Mouse (Mus musculus): ENCODE measurements around the gene Yap1. TPM values are rescaled to one million over a fixed set of nuclear protein-coding genes. Genes with fewer than 3 reads are reported as not detected.

Yap1 gene
- polyA plus RNA-seq (2021; fragmentation: Nextera tagmentation), result 2.7 and 3.1 TPM in 2 replicates
- long read RNA-seq, experiment 1, partial matches to known transcripts, result 1 of 9 reads
- long read RNA-seq, experiment 1, other reads (novel, unspliced or antisense), result 8 of 9 reads
- long read RNA-seq, experiment 2, full-length matches to known transcripts, result 2 of 7 reads
- long read RNA-seq, experiment 2, partial matches to known transcripts, result 2 of 7 reads
- long read RNA-seq, experiment 2, other reads (novel, unspliced or antisense), result 3 of 7 reads

DNA sequence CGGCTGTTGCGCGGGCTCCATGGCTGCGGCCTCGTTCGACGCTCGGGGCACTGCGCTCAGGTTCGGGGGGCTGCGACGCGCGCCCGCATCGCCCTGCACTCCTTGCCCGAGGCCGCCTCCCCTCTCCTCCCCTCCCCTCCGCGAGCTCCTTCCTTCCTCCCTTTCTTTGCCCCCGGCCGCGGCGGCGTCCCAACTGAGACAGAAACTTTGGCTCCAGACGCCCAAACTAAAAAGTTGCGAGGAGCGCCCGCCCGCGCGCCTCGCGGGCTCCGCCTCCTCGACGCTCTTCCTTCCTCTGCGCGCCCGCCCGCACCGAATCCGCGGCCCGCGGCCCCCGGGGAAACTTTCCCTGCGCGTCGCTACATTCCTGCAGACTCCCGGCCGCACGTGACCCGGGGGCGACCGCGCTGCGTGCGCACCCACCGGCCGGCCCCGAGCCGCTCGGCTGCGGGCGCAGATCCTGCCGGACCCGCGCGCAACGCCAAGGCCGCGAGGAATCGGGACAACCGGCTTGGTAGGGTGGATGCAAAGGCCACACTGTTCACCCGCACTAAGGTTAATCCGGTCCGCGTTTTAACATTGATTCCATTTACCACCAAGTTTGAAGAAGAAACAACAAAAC lies at the start of gene Yap1:
Gene Yap1, minus strand, starts transcription at position 227 of the 622 bp plus-strand sequence.

DNA sequence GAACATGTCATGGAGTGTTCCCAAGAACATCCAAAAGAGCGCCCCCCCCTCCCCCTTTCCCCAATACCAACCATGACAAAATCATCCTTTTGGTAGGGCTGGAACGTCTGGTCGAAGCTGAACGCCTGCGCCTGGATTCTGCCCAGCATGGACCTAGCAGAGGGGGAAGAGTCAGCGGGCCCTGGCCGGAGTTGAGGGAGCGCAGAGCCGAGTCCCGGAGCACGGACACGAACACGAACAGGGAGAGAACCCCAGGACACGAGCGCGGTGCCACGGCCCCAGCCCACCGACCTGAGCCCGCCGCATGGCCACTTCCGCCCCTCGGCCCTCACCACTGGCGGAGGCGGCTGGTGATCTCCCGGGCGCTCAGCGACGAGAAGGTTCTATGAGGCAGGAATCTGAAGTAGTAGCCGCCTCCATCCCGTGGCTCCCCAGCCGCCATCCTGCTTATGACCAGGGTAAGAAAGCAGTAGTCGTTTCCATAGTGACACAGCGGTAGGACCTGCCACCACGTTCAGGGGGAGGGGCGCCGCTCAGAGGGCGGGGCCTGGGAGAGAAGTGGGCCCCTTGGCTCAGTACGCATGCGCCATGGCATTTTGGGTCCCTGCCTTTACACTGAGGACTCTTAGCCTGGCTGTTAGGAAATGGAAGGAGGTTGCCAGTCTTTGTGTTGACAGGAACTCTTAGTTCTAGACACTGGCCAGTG lies 38.1 kb upstream of the Yap1 start, which contains the start of gene Cfap300:
Gene Cfap300, minus strand, starts transcription at position 486 of the 706 bp plus-strand sequence.

Other genes with a start within 250 kb of the Yap1 start
- gene Tmem123, start 240.6 kb downstream of the Yap1 start, polyA plus RNA-seq (2021; fragmentation: Nextera tagmentation), result 11.6 and 12.7 TPM in 2 replicates
- gene Birc2, start 167.5 kb downstream of the Yap1 start, polyA plus RNA-seq (2021; fragmentation: Nextera tagmentation), result 16.7 and 18.1 TPM in 2 replicates
- 1.2 TPM in 2 replicates for gene Birc3, start 131.4 kb downstream of the Yap1 start, polyA plus RNA-seq (2021; fragmentation: Nextera tagmentation)
- gene Cfap300, start 38.2 kb upstream of the Yap1 start, polyA plus RNA-seq (2021; fragmentation: Nextera tagmentation), result 1.8 and 3.4 TPM in 2 replicates
- gene Cep126, start 129.7 kb upstream of the Yap1 start, polyA plus RNA-seq (2021; fragmentation: Nextera tagmentation), result 1.1 and 1.7 TPM in 2 replicates